Mouse (Mus musculus) spleen, adult 12 weeks (tissue): ENCODE data around the gene Bcl2l11.

Experiments used
- DNase-seq: peaks from one replicate; pipeline ENCODE4 v3.0.0; 2022; ENCODE audit warnings: low spot score

Bcl2l11 gene

DNA sequence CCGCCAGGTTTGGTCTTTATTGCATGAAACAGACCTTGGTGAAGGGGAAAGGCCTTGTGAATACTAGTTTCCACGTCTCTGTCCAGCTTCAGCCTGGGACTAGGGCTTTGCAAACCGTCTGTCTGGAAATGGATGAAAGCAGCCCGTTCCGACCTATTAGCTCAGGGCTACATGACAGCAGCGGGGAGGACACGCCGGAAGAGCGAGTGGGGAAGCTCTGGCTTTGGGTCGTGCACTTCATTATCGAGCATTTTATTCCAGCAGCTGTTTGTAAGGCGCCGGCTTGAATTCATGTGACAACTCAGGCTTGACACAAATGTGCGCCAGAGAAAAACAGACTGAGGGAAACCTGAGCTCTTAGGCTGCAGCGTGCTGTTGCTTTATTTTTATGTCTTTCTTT is 13.9 kb downstream of the Bcl2l11 start:
- no peak for DNase-seq

DNA sequence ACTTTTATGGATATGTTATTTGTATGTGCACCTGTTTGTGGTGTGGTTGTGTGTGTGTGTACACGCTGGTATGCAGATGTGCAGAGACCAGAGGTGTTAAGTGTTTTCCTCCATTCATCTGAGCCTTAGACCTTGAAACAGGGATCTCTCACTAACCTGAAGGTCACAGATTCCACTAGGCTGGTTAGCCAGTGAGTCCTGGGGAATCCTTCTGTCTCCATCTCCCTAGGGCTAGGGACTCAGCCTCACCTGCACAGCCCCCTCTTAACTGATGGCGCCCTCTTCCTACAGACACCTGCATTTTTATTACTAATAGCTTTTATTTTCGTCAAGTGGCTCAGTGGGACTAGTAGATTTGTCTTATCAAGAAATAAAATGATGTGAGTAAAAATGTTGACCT is 14.3 kb downstream of the Bcl2l11 start:
- no peak for DNase-seq

DNA sequence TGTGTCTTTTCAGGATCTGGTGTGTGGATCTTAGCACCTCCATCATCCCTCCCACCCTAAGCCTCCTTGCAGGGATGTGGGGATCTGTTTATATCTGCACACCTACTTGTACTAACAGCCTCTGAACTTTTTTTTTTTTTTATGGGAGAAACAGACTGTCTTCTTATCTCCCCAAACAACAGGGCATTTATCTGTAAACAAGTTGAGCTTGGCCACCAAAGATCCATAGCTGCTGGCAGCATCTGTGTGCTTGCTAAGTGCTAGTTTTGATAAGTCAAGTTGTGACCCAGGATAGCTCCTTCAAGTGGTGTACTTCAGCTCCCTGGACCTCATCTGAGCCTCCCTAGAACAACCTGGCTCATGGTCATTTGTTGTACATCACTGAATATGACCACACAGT is 18.2 kb downstream of the Bcl2l11 start:
- no peak for DNase-seq

DNA sequence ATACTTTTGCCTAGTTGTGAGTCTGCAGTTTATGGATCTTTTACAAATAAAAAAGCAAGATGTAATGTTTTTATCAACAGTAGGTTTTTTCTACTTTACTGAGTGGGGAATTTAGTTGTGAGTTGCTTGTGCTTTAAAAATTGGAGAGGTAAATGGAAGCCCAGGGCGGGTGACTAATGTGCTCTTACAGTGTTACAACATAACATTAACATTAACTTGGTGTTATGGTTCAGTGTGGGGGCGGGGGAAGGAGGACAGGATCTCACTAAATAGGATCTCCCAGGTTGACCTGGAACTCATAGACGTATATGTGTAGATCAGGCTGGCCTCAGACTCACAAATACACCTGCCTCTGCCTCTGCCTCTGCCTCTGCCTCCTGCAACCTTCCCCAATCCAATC is 19.6 kb downstream of the Bcl2l11 start:
- no peak for DNase-seq

DNA sequence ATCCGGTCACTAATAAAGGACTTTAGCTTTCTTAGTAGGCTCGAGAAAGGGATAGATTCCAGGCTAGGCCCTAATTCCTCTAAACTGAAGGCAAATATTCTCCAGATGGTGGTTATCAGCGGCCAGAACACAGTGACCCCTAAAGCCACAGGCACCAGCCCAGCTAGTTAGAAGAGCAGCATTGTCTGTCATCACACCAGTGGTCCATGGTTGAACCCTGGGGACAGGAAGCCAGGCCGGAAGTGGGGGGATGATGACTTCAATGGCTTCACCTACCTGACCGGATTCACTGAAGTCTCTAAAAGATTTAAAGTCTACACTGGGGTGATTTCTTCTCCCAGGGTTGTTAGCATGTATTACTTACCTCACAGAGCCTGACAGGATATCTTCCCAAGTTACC is 23.8 kb downstream of the Bcl2l11 start:
- no peak for DNase-seq

DNA sequence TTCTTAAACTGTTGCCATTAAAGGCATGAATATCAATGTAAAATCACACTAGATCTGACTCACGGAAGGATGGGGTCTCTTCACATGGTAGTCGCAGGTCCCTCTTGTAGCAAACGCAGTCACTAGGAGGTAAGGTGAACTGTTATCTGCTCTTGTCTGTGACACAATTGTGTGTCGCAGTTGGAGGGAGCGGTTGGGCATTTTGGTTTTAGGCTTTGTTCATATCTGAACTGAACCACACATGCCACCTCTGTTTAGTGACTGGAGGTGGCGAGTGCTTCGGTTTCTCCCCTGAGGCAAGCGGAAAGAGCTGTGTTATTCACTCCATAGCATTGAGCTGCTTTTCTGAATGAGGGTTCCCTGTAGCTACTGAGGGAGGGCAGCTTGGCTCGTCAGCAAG is 26.4 kb downstream of the Bcl2l11 start:
- no peak for DNase-seq

DNA sequence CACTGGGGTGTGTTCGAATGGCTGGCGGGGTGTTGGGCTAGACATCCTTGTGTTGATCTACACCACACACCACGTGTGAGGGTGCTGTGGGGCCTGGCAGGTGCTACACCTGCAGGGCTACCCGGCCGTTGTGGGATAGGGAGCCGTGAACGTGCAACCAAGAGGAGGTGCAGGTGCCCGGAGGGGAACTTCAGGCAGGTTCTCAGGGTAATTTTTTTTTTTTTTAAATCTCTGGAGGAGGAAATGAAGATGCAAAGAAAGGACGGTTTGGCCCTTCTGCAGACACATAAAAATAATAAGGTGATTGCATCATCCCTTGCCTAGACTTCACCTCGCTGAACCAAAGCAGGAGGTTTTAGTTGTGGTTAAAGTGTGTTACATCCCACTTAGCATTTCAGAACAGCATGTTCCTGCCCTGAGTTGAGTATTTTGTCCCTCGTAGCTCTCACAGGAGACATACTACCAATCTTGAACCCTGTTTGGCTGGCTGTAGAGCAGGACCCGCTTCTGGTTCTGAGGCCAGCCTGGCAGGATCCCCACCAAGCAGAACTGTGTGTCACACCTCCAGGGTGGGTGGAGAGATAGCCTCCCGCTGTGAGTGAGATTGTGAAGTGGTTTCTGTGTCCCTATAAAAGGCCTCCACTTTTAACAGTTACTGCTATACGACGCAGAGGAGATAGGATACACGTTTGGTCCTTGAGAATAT is 27.2 kb downstream of the Bcl2l11 start:
- no peak for DNase-seq

DNA sequence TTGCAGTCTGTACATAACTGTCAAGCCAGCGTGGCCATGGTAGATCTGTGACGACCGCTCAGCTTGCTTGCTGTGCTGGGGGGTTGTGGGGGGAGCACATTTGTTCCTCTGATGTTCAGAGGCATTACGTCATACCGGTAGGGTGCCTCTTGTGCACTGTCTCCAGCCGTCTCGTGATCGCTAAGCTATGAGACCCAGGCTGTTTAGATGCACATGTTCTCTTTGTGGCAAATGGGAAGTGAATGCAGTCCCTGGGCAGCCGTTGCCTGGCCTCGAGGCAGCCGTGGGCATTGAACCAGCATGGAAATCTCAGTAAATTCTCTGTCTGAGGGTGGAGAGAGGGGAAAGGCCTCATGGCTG is 27.7 kb downstream of the Bcl2l11 start:
- no peak for DNase-seq

DNA sequence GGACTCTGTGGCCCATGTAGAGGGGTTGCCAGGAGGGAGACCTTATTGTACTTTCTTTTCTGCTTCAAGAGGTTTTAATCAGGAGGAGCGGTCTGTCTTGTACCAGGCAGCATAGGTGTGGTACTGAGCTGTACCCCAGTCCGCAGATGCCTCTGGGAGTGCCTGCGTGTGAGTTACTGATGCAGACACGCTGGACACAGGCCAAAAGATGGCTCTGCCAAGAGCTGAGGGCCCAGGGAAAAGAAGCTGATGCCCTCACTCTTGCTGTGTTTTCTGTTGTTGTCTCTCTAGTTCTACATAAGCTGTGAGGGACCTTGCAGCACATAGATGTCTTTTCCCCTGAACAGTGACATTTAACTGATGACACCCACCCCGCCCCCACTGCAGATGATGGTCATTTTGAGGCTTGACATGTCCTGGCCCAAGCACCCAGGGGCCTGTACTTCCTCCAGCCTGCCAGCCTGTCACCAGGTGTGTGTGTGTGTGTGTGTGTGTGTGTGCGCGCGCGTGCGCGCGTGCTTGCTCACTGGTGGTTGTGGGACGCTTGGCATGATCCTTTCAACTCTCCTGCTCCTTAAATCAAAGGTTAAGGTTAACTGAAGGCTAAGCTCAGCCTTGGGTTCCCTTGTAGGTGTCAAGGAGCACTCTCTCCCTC is 29.7 kb downstream of the Bcl2l11 start:
- DNase-seq, result peak; percentile 41

DNA sequence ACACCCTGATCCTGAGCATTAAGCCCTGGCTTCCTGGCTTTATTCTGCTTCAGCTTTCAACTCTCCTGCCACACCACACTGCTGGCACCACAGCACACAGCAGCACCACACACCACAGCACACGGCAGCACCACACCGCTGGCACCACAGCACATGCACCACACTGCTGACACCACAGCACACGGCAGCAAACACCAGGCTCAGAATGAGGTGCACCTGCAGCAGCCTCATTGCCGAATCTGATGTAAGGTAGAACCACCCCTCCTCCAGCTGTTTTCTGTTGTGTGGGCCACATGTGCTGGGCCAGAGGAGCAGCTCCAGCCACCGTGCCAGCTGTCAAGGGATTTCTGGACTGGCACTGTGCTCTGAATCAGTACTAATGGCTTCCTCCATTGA is 30.2 kb downstream of the Bcl2l11 start:
- no peak for DNase-seq

DNA sequence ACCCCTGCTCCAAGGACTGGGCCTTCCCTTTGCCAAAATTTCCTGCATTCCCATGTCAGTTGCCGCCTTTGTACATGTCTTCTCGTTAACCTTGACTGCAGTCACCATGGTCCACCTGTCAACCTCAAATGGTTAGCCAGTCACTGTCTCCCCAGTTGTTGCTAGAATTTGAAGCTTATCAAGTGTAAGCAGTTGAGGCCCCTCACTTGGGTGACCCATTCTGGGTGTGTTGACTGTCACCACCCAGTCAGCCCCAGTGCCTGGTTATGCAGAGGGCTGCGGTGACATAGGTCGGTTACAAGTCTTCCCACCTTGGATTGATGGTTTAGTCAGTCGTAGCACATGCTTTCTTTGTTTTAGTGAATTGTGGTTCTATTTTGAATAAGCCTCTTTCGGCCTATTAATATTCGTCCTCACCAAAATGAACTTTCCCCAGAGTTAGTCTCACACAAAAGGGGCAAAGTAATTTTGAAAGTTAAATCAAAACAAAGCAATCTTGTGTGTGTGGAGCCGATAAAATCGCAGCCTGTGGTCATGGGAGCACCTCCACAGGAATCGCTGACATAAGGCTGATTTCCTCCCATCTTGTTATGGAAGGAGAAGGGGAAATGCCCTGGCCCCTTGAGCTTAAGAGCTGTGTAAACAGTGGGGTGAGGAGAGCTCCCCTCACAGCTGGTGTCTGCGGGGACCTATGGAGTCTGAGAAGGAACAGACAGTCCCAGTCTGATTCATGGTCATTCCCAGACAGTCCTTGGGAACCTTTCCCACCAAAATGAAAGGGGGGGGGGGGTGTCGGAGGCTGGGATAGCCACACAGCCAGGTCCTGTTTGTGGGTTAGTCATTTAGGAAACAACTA is 30.9 kb downstream of the Bcl2l11 start:
- no peak for DNase-seq

DNA sequence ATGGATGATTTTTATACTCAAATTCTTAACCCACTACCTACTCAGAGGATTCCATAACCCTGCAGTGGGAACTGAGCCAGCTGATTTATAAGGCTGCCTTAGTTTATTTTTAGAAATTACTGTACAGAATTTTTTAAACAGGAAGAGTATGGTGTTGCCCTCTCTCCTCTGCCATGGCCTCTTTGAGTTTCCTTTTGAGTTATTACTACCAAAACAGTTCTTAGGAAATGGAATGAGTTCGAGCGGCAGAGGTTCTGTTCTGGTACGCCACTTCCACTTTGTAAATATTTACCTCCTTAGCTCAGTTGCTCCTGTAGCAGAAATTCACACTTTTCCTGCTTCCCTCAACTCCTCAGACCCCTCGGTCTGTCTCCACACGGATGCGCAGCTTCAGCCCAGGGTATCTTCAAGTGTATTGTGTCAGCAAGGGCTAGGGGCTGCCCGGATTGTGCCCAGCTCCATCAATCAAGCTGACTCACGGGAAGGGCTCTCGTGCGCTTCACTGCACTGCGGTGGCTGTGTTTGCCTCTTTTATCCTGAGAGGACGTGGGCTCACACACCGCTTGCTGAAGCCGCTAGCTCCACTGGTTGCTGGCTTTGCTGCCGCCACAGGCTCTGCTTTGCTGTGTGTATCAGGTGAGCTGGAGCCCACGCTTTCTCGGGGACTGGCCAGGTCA is 33.0 kb downstream of the Bcl2l11 start:
- DNase-seq, result no peak

DNA sequence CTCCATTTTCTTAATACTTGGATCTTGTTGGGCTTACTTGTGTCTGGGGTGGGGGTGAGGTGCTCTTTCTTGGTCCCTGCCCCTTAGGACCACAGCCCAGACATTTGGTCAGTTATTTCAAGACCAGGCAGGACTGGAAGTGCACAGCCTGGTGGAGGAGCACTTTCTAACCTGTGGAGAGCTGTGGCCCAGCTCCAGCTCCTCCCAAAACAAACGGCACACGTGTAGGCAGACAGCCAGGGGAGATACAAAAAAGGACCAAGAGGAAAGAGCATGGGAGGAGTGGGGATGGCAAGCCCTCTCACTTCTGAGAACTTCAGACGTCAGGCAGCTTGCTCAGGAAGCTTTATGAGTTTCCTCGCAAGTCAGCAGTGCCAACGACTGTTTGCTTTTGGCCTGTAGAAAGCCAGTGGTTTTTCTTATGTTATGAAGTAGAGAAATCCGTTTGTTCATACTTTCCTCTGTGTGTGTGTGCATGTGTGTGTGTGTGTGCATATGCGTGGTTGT is 33.8 kb downstream of the Bcl2l11 start:
- no peak for DNase-seq

DNA sequence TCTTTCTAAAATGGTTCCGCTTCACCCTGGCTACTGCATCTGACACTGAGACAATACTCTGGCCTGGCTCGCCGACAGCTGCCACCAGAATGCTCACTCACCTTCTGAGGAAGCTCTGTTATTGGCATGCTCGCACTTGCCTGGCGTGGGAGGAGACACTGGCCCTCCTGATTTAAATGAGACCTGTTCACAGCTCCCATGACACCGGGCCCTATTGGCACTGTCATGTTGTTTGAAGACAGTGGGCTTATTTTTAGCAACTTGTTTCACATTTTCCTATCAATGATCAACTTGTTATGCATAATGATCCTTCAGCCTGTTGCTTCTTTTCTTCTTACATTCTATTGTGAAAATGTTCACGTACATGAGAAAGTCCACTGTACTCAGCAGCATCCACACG is 37.3 kb downstream of the Bcl2l11 start:
- DNase-seq, result no peak

DNA sequence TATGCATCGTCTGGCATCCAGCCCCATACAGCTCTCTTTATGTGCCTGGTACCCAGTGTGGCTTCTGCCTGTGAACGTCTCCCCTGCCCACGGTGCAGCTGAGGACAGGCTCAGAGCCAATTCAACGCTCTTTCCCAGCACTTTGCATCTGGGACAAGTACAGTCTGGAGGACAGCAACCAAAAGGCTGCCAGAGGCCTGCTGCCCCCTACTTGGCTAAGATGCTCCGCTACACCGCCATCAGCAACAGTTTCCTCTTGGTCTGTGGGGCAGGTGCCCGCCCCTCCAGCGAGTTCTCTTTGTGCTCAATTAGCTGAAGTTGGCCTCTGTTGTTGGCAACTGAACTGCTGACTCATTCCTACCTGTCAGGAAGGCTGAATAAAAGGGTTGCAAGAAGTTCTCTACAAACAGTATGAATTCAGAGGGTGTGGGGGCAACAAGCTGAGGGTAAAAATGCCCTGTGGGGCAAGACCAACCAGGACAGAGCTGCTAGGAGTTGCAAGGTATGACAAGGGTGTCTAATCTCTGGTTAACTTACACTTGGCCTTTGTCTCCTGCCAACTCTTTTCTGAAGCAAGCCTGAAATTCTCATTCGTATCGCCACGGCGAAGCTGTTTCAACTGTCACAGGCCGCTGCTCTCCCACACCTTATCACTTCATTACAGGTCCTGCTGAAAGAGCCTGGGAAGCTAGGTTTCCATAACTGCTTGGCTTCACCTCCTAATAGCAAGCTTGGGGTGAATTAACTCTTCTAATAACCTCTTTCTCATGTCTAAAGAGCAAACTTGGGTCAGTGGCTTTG is 41.0 kb downstream of the Bcl2l11 start:
- peak; percentile 22 for DNase-seq

DNA sequence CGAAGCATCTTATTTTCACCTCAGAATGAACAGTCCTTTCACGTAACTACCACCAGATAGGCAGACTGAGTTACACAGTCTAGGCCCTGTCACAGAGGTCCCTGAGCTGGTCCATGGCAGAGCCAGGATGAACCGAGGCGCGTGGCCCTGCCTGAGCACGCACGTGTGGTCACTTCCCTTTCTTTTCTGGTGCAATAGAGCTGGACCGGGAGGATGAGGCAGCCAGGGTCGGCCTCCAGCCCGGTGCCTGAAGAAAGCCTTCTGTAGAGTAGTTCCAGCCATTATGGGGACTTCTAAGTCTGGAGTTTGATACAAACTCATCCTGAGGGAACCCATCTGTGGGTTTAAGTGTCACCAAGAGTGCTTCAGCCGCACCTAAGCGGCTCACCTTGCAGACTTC is 42.1 kb downstream of the Bcl2l11 start:
- DNase-seq, result no peak

DNA sequence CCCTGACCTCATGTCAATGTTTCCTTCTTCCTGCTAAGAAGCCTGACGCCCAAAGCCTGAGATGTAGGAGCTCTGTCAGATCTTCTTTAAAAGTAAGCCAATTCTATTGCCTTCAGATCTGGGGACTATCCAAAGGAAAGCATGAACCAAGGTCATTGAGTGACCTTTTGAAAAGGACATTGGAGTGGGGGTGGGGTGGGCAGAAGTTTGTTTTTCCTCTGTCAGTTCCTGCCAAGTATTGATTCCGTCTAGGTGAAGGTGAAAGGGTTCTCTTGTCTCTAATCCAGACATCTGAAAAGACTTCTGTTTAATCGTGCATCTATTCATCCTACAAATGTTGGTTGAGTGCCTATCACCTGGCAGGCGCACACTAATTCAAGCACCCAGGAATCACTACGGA is 43.6 kb downstream of the Bcl2l11 start:
- no peak for DNase-seq

DNA sequence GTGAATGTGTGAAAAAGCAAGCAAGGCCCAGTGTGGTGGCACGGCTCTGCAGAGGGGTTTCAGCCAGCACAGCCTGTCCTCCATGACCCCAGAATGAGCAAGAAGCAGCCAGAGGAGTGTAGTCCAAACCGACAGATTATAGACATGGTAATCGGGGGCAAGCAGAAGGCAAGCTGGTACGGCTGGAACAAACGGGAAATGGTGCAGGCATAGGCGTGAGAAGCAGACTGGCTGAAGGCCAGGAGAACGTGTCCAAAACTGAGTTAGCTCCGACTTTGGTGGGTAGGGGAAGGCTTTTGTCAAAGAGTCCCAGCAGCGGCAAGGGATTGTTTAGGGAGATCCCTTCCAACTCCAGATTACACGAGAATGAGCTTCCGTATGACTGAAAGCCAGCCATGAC is 44.1 kb downstream of the Bcl2l11 start:
- DNase-seq, result no peak

DNA sequence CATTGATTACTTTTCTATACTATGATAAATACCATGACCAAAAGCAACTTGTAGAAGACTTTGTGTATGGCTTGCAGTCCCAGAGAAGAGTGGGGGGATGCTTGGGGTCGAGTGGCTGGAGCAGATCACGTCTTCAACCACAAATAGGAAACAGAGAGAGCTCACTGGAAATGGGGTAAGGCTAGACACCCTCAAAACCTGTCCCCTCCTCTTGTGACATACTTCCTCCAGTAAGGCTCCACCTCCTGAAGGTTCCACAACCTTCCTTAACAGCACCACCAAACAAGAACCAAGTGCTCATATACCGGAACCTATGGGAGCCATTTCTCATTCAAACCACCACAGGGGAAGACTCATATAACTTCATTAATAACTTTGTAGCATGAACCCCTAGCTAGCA is 44.8 kb downstream of the Bcl2l11 start:
- DNase-seq, result no peak

DNA sequence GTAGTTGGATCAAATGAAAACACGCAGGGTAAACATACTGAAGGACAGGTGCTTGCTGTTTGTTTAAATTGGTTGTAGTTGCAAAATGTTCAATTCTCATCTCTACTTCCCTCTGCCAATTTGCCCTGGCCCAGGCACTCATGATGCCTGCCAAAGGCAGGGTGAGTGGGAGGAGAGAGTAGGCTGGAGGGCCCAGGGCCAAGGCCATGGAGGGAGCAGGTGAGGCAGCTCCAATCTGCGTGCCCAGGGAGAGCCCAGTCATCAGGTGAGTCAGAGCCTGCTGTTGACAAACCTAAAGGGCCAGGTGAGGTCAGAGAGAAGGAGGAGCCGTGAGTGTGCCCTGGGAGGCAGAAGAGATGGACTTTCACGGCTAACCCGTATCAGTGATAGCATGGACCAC is 46.4 kb downstream of the Bcl2l11 start:
- no peak for DNase-seq

DNA sequence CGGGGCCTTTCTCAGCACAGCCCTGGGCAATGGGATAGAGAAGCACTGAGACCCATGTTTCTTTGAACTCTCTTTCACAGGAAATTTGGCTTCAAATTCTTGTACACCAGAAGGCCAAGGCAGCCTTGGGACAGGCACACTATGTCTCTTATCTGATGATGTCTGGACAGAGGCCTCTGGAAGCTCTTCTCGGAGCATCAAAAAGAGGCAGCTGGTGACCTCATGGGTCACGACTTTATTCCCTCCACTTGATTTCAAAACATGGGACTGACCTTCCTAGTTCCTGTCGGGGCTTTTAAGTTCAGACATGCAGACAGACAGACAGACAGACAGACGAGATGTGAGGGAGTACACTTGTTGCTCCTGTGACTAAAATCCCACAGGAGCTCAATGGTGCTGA is 48.3 kb downstream of the Bcl2l11 start:
- DNase-seq, result no peak
